ENCODE assay signal across 14 mouse cellular contexts in genomic region chr4:35165947-35166346, GRCm38 (mm10). TPM values are rescaled to one million over a fixed set of nuclear protein-coding genes. Genes with fewer than 3 reads are reported as not detected.
DNase-seq lines count a peak whose midpoint lies in the region; ATAC-seq and TF ChIP-seq lines count a peak whose summit lies in the region.
"Had no signal": no experiment of that assay in that cellular context is flagged by ENCODE, and none has a peak within 500 bp of the region (broad histone marks: within the 10 kb centered on the region; RNA-seq: fewer than 3 reads in every experiment).

No protein-coding gene starts in this region.

- no peak for TF ChIP-seq POLR2A in CH12.LX (IDR thresholded peaks at IDR 0.05; ENCODE audit: low read depth, low read length)
- TF ChIP-seq POLR2A in MEL (IDR thresholded peaks at IDR 0.05; ENCODE audit: control insufficient read depth in 1 of 2, insufficient read depth in 1 of 2, low read depth in 1 of 2, low read length in 2 of 2, poor library complexity in 1 of 2) = no peak

- in situ Hi-C loops in CH12.LX (cut with MboI; ENCODE audit: low pct_ligation_motif_present, low pct_unique_long_range_greater_than_20kb, low sequenced_read_pairs) = no loop called here

- H3K4me1 ChIP-seq in CH12.LX (ENCODE audit: control insufficient read depth in 1 of 2, insufficient read depth in 2 of 2) (peaks cover 5 to 21% of the 10 kb centered on the region in 2 experiments; a peak in 3 of 4 replicates), MEL (ENCODE audit: control insufficient read depth in 1 of 2, insufficient read depth in 2 of 2, low read length in 2 of 2) (peaks cover 0 to 2% of the 10 kb centered on the region in 2 experiments; a peak in 2 of 4 replicates)
- H3K4me1 ChIP-seq in kidney, embryonic 15.5 days = 0 out of 2 replicates have a peak, but pooled peaks cover 2% of the 10 kb centered on the region
- H3K4me1 ChIP-seq: heart, embryonic 12.5 days had no signal

- TF ChIP-seq CTCF in CH12.LX (conservative IDR thresholded peaks at IDR 0.05 in 1 of 2, IDR thresholded peaks at IDR 0.05 in 1 of 2; ENCODE audit: low read depth in 2 of 2, low read length in 2 of 2) (no peak), MEL (IDR thresholded peaks at IDR 0.05 in 2 of 3, conservative IDR thresholded peaks at IDR 0.05 in 1 of 3; ENCODE audit: control insufficient read depth in 1 of 3, insufficient read depth in 1 of 3, low read depth in 2 of 3, low read length in 3 of 3, poor library complexity in 1 of 3, severe bottlenecking in 1 of 3) (no peak)

- H3K36me3 ChIP-seq in CH12.LX (replicated peaks in 1 of 2; ENCODE audit: control insufficient read depth in 1 of 2, insufficient read depth in 1 of 2, low read length in 1 of 2) (no peaks in the 10 kb centered on the region), MEL (ENCODE audit: control insufficient read depth in 1 of 2, insufficient read depth in 2 of 2, low read length in 2 of 2) (no peaks in the 10 kb centered on the region; a peak in 1 of 4 replicates)
- no peaks in the 10 kb centered on the region for H3K36me3 ChIP-seq in kidney, embryonic 15.5 days
- H3K36me3 ChIP-seq: heart, embryonic 12.5 days; hindbrain, embryonic 13.5 days had no signal

- H3K27ac ChIP-seq in CH12.LX (ENCODE audit: insufficient read depth, low read depth) (no peak overlapping the region), MEL (ENCODE audit: control insufficient read depth, low read depth, low read length) (0 out of 2 replicates have a peak overlapping the region, but pooled peaks have one; percentile 17)
- peak overlapping the region; percentile 41; the same call in 1 of the 2 replicates for H3K27ac ChIP-seq in kidney, embryonic 15.5 days
- H3K27ac ChIP-seq: hindbrain, embryonic 13.5 days had no signal

- dilution Hi-C loops in CH12.LX (cut with MboI; ENCODE audit: extremely low pct_ligation_motif_present, extremely low pct_unique_long_range_greater_than_20kb, low sequenced_read_pairs) = no loop called here

- no peak overlapping the region for H3K9ac ChIP-seq in CH12.LX (ENCODE audit: insufficient read depth, low read depth)
- no peak overlapping the region for H3K9ac ChIP-seq in MEL (ENCODE audit: control insufficient read depth, low read depth, low read length, poor library complexity, severe bottlenecking)
- H3K9ac ChIP-seq in kidney, embryonic 15.5 days = no peak overlapping the region
- H3K9ac ChIP-seq: heart, embryonic 12.5 days; hindbrain, embryonic 13.5 days had no signal

- H3K9me3 ChIP-seq in CH12.LX (replicated peaks; ENCODE audit: low read length) = no peaks in the 10 kb centered on the region
- no peaks in the 10 kb centered on the region for H3K9me3 ChIP-seq in MEL (replicated peaks; ENCODE audit: insufficient read depth, low read length)
- no peaks in the 10 kb centered on the region for H3K9me3 ChIP-seq in kidney, embryonic 15.5 days (replicated peaks)
- H3K9me3 ChIP-seq: heart, embryonic 12.5 days; hindbrain, embryonic 13.5 days had no signal

- DNase-seq in CH12.LX (ENCODE audit: extremely low read depth) (no peak), MEL (ENCODE audit: low read depth, low spot score) (peak; percentile 58)
- peak; percentile 36 for DNase-seq in lung, postnatal 36 days
- no peak for DNase-seq in layer of hippocampus, adult 18-20 months (ENCODE audit: low spot score in 2 of 2)
- no peak for DNase-seq in frontal cortex, postnatal 10 days (ENCODE audit: low spot score in 2 of 2)
- DNase-seq in thymus, postnatal 36 days = no peak
- DNase-seq: layer of hippocampus, postnatal 36 days; spleen, adult 18-20 months had no signal

- WGBS in kidney, embryonic 15.5 days = 71% methylated on average over 3 of the region's 3 CpGs

- no peaks in the 10 kb centered on the region for H3K79me2 ChIP-seq in CH12.LX (replicated peaks; ENCODE audit: control insufficient read depth, extremely low read depth, insufficient read depth, poor library complexity, severe bottlenecking)
- no peaks in the 10 kb centered on the region for H3K79me2 ChIP-seq in MEL (ENCODE audit: control insufficient read depth, insufficient read depth, low read length, poor library complexity)

- no peak overlapping the region for H3K4me3 ChIP-seq in CH12.LX (replicated peaks in 1 of 3; ENCODE audit: low read depth in 2 of 3, low read length in 2 of 3, poor library complexity in 1 of 3)
- no peak overlapping the region for H3K4me3 ChIP-seq in MEL (ENCODE audit: control insufficient read depth in 1 of 2, insufficient read depth in 1 of 2, low read depth in 2 of 2, low read length in 2 of 2)
- no peak overlapping the region for H3K4me3 ChIP-seq in kidney, embryonic 15.5 days (replicated peaks)
- H3K4me3 ChIP-seq: erythroblast, embryonic 14.5 days; heart, embryonic 12.5 days; hindbrain, embryonic 13.5 days had no signal

- H3K4me2 ChIP-seq in CH12.LX (ENCODE audit: insufficient read depth, low read depth, poor library complexity, severe bottlenecking) = no peak overlapping the region
- no peak overlapping the region for H3K4me2 ChIP-seq in kidney, embryonic 15.5 days
- H3K4me2 ChIP-seq: heart, embryonic 12.5 days; hindbrain, embryonic 13.5 days had no signal

- TF ChIP-seq EP300 in CH12.LX (IDR thresholded peaks at IDR 0.05; ENCODE audit: low read length) (no peak), MEL (IDR thresholded peaks at IDR 0.05; ENCODE audit: low read depth in 1 of 2, low read length in 2 of 2) (0 out of 4 replicates have a peak, but pooled peaks of 1 of the 2 experiments have one; percentile 15)

- TF ChIP-seq RAD21 in CH12.LX (IDR thresholded peaks at IDR 0.05; ENCODE audit: low read depth, low read length) = no peak
- no peak for TF ChIP-seq RAD21 in MEL (IDR thresholded peaks at IDR 0.05; ENCODE audit: low read depth, low read length)

- H3K27me3 ChIP-seq in CH12.LX (replicated peaks) = no peaks in the 10 kb centered on the region
- no peaks in the 10 kb centered on the region for H3K27me3 ChIP-seq in MEL (ENCODE audit: control insufficient read depth in 1 of 2, insufficient read depth in 2 of 2, low read length in 2 of 2)
- no peaks in the 10 kb centered on the region for H3K27me3 ChIP-seq in kidney, embryonic 15.5 days
- H3K27me3 ChIP-seq: heart, embryonic 12.5 days; hindbrain, embryonic 13.5 days had no signal

- ATAC-seq in kidney, embryonic 15.5 days (replicated peaks; ENCODE audit: low FRiP score) = peak; percentile 88

TF ChIP-seq in CH12.LX, 34 proteins besides CTCF, POLR2A, EP300 and RAD21:
- no peak for TF ChIP-seq MYC (IDR thresholded peaks at IDR 0.05; ENCODE audit: low read depth, low read length)
- no peak for TF ChIP-seq ELF1 (IDR thresholded peaks at IDR 0.05; ENCODE audit: low read depth, low read length)
- TF ChIP-seq RCOR1 (conservative IDR thresholded peaks at IDR 0.05; ENCODE audit: low read depth, low read length) = no peak
- TF ChIP-seq MAZ (IDR thresholded peaks at IDR 0.05; ENCODE audit: low read depth, low read length) = no peak
- TF ChIP-seq IRF4 (IDR thresholded peaks at IDR 0.05; ENCODE audit: low read depth, low read length) = no peak
- TF ChIP-seq KAT2A (IDR thresholded peaks at IDR 0.05; ENCODE audit: insufficient replicate concordance, low read length) = no peak
- peak; percentile 68; the same call in 1 of the 2 replicates for TF ChIP-seq MAFK (IDR thresholded peaks at IDR 0.05; ENCODE audit: insufficient replicate concordance, low read length)
- no peak for TF ChIP-seq MAX (IDR thresholded peaks at IDR 0.05; ENCODE audit: low read length)
TF ChIP-seq in CH12.LX: peak in this region for 1.

TF ChIP-seq in MEL, 35 proteins besides CTCF, POLR2A, EP300 and RAD21:
- TF ChIP-seq TCF12 (IDR thresholded peaks at IDR 0.05; ENCODE audit: low read depth, low read length) (no peak), ELF1 (IDR thresholded peaks at IDR 0.05; ENCODE audit: low read depth, low read length) (no peak), MAFK (IDR thresholded peaks at IDR 0.05; ENCODE audit: borderline replicate concordance, low read depth, low read length) (peak; percentile 65; the same call in 1 of the 2 replicates), GABPA (IDR thresholded peaks at IDR 0.05; ENCODE audit: low read depth, low read length) (peak; percentile 36; the same call in 1 of the 2 replicates)

RNA-seq across cellular contexts. Expression of gene Mob3b, which starts 8.7 kb away (rescaled TPM):
- total RNA-seq in CH12.LX (2012; rRNA removed) = 9.4 and 11.7 TPM in 2 replicates
- 3.2 and 3.5 TPM in 2 replicates for total RNA-seq in CH12.LX (2014; rRNA removed)
- 11.0 and 12.3 TPM in 2 replicates for polyA plus RNA-seq in CH12.LX (2012; ENCODE audit: insufficient read length, low read depth)
- total RNA-seq in MEL (2012; rRNA removed) = 3.8 and 4.0 TPM in 2 replicates
- polyA plus RNA-seq in MEL (2012; ENCODE audit: insufficient read depth in 1 of 2, insufficient read length in 2 of 2, low read depth in 1 of 2, low replicate concordance in 2 of 2, missing spikeins in 1 of 2) = 1 to 10 TPM in 1 of 2 experiments, not detected in 1; 4.2 TPM
- 14.7 and 15.4 TPM in 2 replicates for polyA plus RNA-seq in kidney, embryonic 15.5 days (2015; fragmentation: Nextera tagmentation; extraction: Ambion mirVana)
- 1 to 10 TPM; 5.0 to 6.8 TPM for total RNA-seq in layer of hippocampus, adult 18-20 months (2021)
- polyA plus RNA-seq: erythroblast, embryonic 14.5 days had no signal

RNA-seq across cellular contexts. Expression of gene Ifnk, which starts 14.1 kb away (rescaled TPM):
- not detected in 2 replicates for total RNA-seq in CH12.LX (2012; rRNA removed)
- not detected in 2 replicates for total RNA-seq in CH12.LX (2014; rRNA removed)
- polyA plus RNA-seq in CH12.LX (2012; ENCODE audit: insufficient read length, low read depth) = not detected in 2 replicates
- not detected in 2 replicates for total RNA-seq in MEL (2012; rRNA removed)
- polyA plus RNA-seq in MEL (2012; ENCODE audit: insufficient read depth in 1 of 2, insufficient read length in 2 of 2, low read depth in 1 of 2, low replicate concordance in 2 of 2, missing spikeins in 1 of 2) = not detected
- polyA plus RNA-seq in kidney, embryonic 15.5 days (2015; fragmentation: Nextera tagmentation; extraction: Ambion mirVana) = 0.28 TPM in 1 of 2 replicates, not detected in the other
- total RNA-seq in layer of hippocampus, adult 18-20 months (2021) = not detected
- total RNA-seq: gastrocnemius, adult 18-20 months; layer of hippocampus, postnatal 36 days had no signal
- polyA plus RNA-seq: erythroblast, embryonic 14.5 days; heart, embryonic 12.5 days; hindbrain, embryonic 13.5 days; limb, embryonic 14.5 days had no signal

Comparison
In these comparisons a context has a peak if more than half of its experiments do, and no peak if none do; other contexts are left out.
1. DNase-seq: peak in MEL (single experiment) and lung, postnatal 36 days (single experiment); none in CH12.LX (single experiment), layer of hippocampus, adult 18-20 months (0 of 2), frontal cortex, postnatal 10 days (0 of 2) and thymus, postnatal 36 days (0 of 2).
2. Of the 35 proteins assayed by ChIP-seq in both MEL and CH12.LX: peak only in MEL: GABPA; only in CH12.LX: none; in both: MAFK; in neither: 32; mixed calls (peak in some experiments, not most) for 1.